Mouse (Mus musculus) cerebellum, adult 11-12 months (tissue): ENCODE measurements at regions not wholly inside any gene's neighbourhood (a gene's known extent, or its start where the extent isn't known, plus 50 kb on each side); places are given as distances from the start of the nearest gene placed in this dataset.
A peak's percentile ranks its signal among the peaks of the same experiment; 100 is the strongest.

Source experiments
- DNase-seq: peaks from one replicate; pipeline ENCODE4 v3.0.0; 2022

- no peak for DNase-seq
Observed at GRCm38 (mm10) chr19:15851622-15852021, 95.5 kb downstream of the Psat1 start.

- DNase-seq = no peak
Observed at GRCm38 (mm10) chr19:15850722-15851121, 96.4 kb downstream of the Psat1 start.

- DNase-seq = no peak
Observed at GRCm38 (mm10) chr19:15849235-15849634, 97.9 kb downstream of the Psat1 start.

- DNase-seq = no peak
Observed at GRCm38 (mm10) chr19:15838327-15838726, 108.8 kb downstream of the Psat1 start.

- DNase-seq = no peak
Observed at GRCm38 (mm10) chr19:15837715-15838175, 109.4 kb downstream of the Psat1 start.

GRCm38 (mm10) chr19:15836956-15837714 is 110.0 kb downstream of the Psat1 start:
- DNase-seq = no peak

GRCm38 (mm10) chr19:15836201-15836955 is 110.8 kb downstream of the Psat1 start:
- no peak for DNase-seq

GRCm38 (mm10) chr19:15830385-15830784 is 116.8 kb downstream of the Psat1 start:
- DNase-seq = no peak

- no peak for DNase-seq
Observed at GRCm38 (mm10) chr19:15829158-15829557, 118.0 kb downstream of the Psat1 start.

GRCm38 (mm10) chr19:15827990-15828705 is 119.0 kb downstream of the Psat1 start:
- no peak for DNase-seq

- no peak for DNase-seq
Observed at GRCm38 (mm10) chr19:15827120-15827989, 119.8 kb downstream of the Psat1 start.

- no peak for DNase-seq
Observed at GRCm38 (mm10) chr19:15823688-15824371, 123.3 kb downstream of the Psat1 start.

GRCm38 (mm10) chr19:15820020-15820419 is 127.1 kb downstream of the Psat1 start:
- DNase-seq = no peak

- no peak for DNase-seq
Observed at GRCm38 (mm10) chr19:15815166-15815565, 132.0 kb downstream of the Psat1 start.

- no peak for DNase-seq
Observed at GRCm38 (mm10) chr19:15809008-15809407, 138.1 kb downstream of the Psat1 start.

- no peak for DNase-seq
Observed at GRCm38 (mm10) chr19:15807681-15808080, 139.5 kb downstream of the Psat1 start.

- no peak for DNase-seq
Observed at GRCm38 (mm10) chr19:15803131-15803889, 143.8 kb downstream of the Psat1 start.

GRCm38 (mm10) chr19:15802641-15803040 is 144.5 kb downstream of the Psat1 start:
- DNase-seq = no peak

- DNase-seq = peak; percentile 57
Observed at GRCm38 (mm10) chr19:15801811-15802486, 145.2 kb downstream of the Psat1 start.
